Mouse (Mus musculus): ENCODE measurements around the gene Cyp4f14.

Gene Cyp4f14

GRCm38 (mm10) chr17:32917131-32917530 is at the start of gene Cyp4f14:
Gene Cyp4f14, minus strand, starts transcription at chr17:32917342.
- no peak for DNase-seq

- DNase-seq: peak; percentile 91
Observed at GRCm38 (mm10) chr17:32965623-32966290, 48.6 kb upstream of the Cyp4f14 start, which contains the start of gene Zfp472. Gene Zfp472, plus strand, starts transcription at chr17:32965814.

GRCm38 (mm10) chr17:32965253-32965622 is 48.1 kb upstream of the Cyp4f14 start:
- DNase-seq: no peak

GRCm38 (mm10) chr17:32951441-32951840 is 34.3 kb upstream of the Cyp4f14 start:
- DNase-seq: peak; percentile 80

GRCm38 (mm10) chr17:32951006-32951405 is 33.9 kb upstream of the Cyp4f14 start:
- DNase-seq: no peak

- no peak for DNase-seq
Observed at GRCm38 (mm10) chr17:32950136-32950535, 33.0 kb upstream of the Cyp4f14 start.

- peak; percentile 94 for DNase-seq
Observed at GRCm38 (mm10) chr17:32947215-32947914, 30.2 kb upstream of the Cyp4f14 start, which contains the start of gene Cyp4f13. Gene Cyp4f13, minus strand, starts transcription at chr17:32947402.

- no peak for DNase-seq
Observed at GRCm38 (mm10) chr17:32946716-32947115, 29.6 kb upstream of the Cyp4f14 start.

GRCm38 (mm10) chr17:32944402-32945035 is 27.4 kb upstream of the Cyp4f14 start:
- no peak for DNase-seq

GRCm38 (mm10) chr17:32943661-32944060 is 26.5 kb upstream of the Cyp4f14 start:
- DNase-seq: no peak

- DNase-seq: no peak
Observed at GRCm38 (mm10) chr17:32939831-32940230, 22.7 kb upstream of the Cyp4f14 start.

GRCm38 (mm10) chr17:32927803-32928202 is 10.7 kb upstream of the Cyp4f14 start:
- DNase-seq: no peak

- DNase-seq: peak; percentile 71
Observed at GRCm38 (mm10) chr17:32924658-32925312, 7.6 kb upstream of the Cyp4f14 start.

- DNase-seq: no peak
Observed at GRCm38 (mm10) chr17:32923681-32924080, 6.5 kb upstream of the Cyp4f14 start.

- DNase-seq: no peak
Observed at GRCm38 (mm10) chr17:32919123-32919522, 2.0 kb upstream of the Cyp4f14 start.

GRCm38 (mm10) chr17:32916075-32916474 is 1.1 kb downstream of the Cyp4f14 start:
- no peak for DNase-seq

GRCm38 (mm10) chr17:32906172-32906571 is 11.0 kb downstream of the Cyp4f14 start:
- DNase-seq: no peak

- peak; percentile 56 for DNase-seq
Observed at GRCm38 (mm10) chr17:32905239-32905638, 11.9 kb downstream of the Cyp4f14 start.

- peak; percentile 18 for DNase-seq
Observed at GRCm38 (mm10) chr17:32904414-32904813, 12.7 kb downstream of the Cyp4f14 start.

- DNase-seq: no peak
Observed at GRCm38 (mm10) chr17:32901751-32902525, 15.2 kb downstream of the Cyp4f14 start.

GRCm38 (mm10) chr17:32895421-32895820 is 21.7 kb downstream of the Cyp4f14 start:
- DNase-seq: no peak

- DNase-seq: no peak
Observed at GRCm38 (mm10) chr17:32893901-32894300, 23.2 kb downstream of the Cyp4f14 start.

Measured in thymus, postnatal 25 days (tissue).